Mouse (Mus musculus) small intestine, adult 2 months (tissue): Measurements from ENCODE around the gene Kif24. TPM values are rescaled to one million over a fixed set of nuclear protein-coding genes. Genes with fewer than 3 reads are reported as not detected.

Source experiments
- H3K27ac ChIP-seq: fragments of 200-500 bp; 2 replicates; pipeline ENCODE4 v1.5.1; 2012; ENCODE audit warnings: low read depth, low read length, control low read depth, inconsistent platforms; ENCODE audit not compliant: insufficient read depth
- H3K27me3 ChIP-seq: fragments of 200-500 bp; 2 replicates; pipeline ENCODE4 v1.6.1; 2012; ENCODE audit warnings: mild to moderate bottlenecking, moderate library complexity, low read length, inconsistent platforms; ENCODE audit not compliant: control insufficient read depth, insufficient read depth
- H3K36me3 ChIP-seq: fragments of 200-500 bp; 2 replicates; pipeline ENCODE4 v1.6.1; 2012; ENCODE audit warnings: mild to moderate bottlenecking, low read length, control low read depth, inconsistent platforms; ENCODE audit not compliant: control insufficient read depth, insufficient read depth
- H3K4me1 ChIP-seq: fragments of 200-500 bp; 2 replicates; pipeline ENCODE4 v1.6.1; 2012; ENCODE audit warnings: low read length, inconsistent platforms, mixed read lengths; ENCODE audit not compliant: control insufficient read depth, insufficient read depth, insufficient read length
- H3K4me3 ChIP-seq: fragments of 200-500 bp; 2 replicates; pipeline ENCODE4 v1.5.1; 2012; ENCODE audit warnings: low read depth, mild to moderate bottlenecking, control low read depth, inconsistent platforms, low read length, moderate library complexity
- CTCF ChIP-seq: fragments of 200-500 bp; IDR thresholded peaks from 2 replicates; pipeline ENCODE4 v1.5.1; 2012; ENCODE audit warnings: low read depth, mild to moderate bottlenecking, control low read depth, inconsistent platforms, low read length, moderate library complexity, mixed read lengths; ENCODE audit not compliant: insufficient replicate concordance, insufficient read length; ENCODE audit errors: extremely low read depth
- POLR2A ChIP-seq: fragments of 200-500 bp; IDR thresholded peaks from 2 replicates; pipeline ENCODE4 v1.6.1; 2012; ENCODE audit warnings: low read depth, mild to moderate bottlenecking, control low read depth, inconsistent platforms, low read length, moderate library complexity
- WGBS: fragments of 180-500 bp; shearing (Covaris S2); methylation state at CpG from one replicate; pipeline ENCODE4 v1.1.7; 2018; 5-methylcytosine and 5-hydroxymethylcytosine counted together
- polyA plus RNA-seq: library from polyadenylated mRNA; depleted of rRNA; stranded (reverse); fragments of >200 nt; gene quantifications from 2 replicates; pipeline ENCODE4 v1.2.3, GENCODE M21; 2012; rRNA removed

Gene Kif24
- polyA plus RNA-seq, result 0.62 and 1.1 TPM in 2 replicates

DNA sequence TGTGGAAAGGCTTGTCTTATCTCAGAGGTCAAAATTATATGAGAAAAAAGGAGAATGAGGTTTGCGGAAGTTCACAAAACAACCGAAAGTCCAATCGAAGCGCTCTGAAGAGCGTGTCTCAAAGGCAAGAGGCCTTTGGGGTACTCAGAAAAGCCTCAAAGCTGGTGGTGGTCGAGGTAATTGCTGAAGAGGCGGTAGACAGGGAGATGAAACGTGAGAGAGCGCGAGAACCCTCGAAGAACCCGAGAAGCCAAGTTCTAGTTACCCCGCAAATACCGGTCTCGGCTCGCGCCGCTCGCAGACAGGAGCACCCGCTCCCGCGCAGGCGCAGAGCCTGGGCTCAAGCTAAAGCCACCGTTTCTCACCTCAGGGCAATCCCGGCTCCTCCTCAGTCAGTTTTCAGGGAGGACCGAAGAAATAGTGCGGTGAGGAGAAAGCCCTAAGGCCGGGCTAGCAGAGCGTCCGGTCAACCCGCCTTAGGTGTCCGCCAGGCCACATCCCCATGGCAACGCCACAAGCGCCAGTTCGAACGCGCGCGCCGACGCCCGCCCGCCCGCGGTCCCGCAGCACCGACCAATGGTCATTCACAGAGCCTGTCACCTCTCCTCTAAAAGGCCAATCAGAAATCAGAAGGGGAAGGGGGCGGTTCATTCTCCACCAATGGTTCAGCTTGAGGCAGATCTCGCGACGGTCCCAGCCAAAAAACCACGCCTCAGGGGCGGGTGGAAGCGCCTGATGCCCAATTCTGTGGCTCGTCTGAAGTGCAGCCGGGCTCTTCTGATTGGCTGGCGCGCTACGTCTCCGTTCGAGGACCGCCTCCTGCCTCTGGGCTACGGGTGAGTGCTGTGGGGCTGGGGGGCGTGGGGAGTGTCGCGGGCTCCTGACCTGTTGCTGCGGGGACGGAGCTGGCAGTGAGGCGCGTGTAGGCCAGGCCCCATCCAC is at the start of gene Kif24, which contains the start of gene Nudt2:
Gene Kif24 (minus strand): TSS at position 543 of the 942 bp plus-strand sequence.
Gene Nudt2 (plus strand): TSS at position 807 of the 942 bp plus-strand sequence.
- no peaks in the 10 kb centered on the region for H3K36me3 ChIP-seq
- peak within 1 kb of the TSS; percentile 86 for H3K4me3 ChIP-seq
- TF ChIP-seq CTCF, result peak; percentile 18; the same call in 1 of the 2 replicates
- peak; percentile 36; the same call in 1 of the 2 replicates for TF ChIP-seq POLR2A
- no peaks in the 10 kb centered on the region for H3K27me3 ChIP-seq
- no peaks in the 10 kb centered on the region; the same call in 1 of the 2 replicates for H3K4me1 ChIP-seq
- H3K27ac ChIP-seq, result peak within 1 kb of the TSS; percentile 15; the same call in 1 of the 2 replicates
- WGBS, result under 1% methylated on average over 70 of the region's 70 CpGs

DNA sequence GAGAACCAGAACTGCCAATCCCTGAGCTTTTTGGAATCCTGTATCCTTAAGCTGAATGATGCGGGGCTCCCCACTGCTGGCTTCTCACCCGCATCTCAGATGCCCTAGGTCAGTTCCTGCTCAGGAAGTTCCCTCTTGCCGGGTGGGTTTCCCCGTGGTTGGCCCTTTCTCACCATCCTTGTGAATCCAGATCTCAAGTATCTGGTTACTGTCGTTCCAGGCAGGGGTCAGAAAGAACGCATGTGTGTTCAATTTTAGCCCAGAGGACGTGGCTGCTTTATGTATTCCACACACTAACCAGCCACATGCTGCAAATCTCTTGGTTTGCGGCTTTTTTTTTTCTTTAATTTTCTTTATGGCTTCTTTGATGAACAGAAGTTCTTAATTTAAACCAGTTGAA is 49.0 kb upstream of the Kif24 start:
- TF ChIP-seq POLR2A (no peak), CTCF (no peak)
- H3K27me3 ChIP-seq, result no peaks in the 10 kb centered on the region
- no peak overlapping the region for H3K27ac ChIP-seq
- 44% methylated on average over 8 of the region's 8 CpGs for WGBS
- peaks cover 4% of the 10 kb centered on the region; the same call in 1 of the 2 replicates for H3K4me1 ChIP-seq
- no peaks in the 10 kb centered on the region for H3K36me3 ChIP-seq
- H3K4me3 ChIP-seq, result no peak overlapping the region

DNA sequence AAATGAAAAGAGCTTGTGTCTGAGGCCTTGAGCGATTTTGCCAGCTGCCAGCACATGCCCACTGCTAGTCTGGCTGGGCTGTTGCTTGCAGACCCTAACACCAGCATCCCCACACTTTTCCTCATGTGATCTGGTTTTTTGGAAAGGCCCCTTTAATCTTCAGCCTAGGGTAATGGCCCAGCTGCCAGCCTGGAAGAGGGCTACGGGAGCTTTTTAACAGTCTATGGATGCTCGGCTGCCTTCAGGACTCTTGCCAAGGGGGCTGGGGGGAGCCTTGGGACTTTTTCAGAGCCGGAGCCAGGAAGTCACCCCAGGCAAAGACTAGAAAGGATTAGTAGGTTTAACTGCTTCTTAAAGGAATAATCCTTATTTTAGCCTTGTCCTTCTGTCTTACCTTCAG is 48.6 kb upstream of the Kif24 start:
- H3K4me1 ChIP-seq, result peaks cover under 1% of the 10 kb centered on the region; the same call in 1 of the 2 replicates
- WGBS, result 65% methylated on average over 4 of the region's 4 CpGs
- no peak overlapping the region for H3K4me3 ChIP-seq
- TF ChIP-seq POLR2A (no peak), CTCF (no peak)
- no peaks in the 10 kb centered on the region for H3K36me3 ChIP-seq
- no peaks in the 10 kb centered on the region for H3K27me3 ChIP-seq
- no peak overlapping the region for H3K27ac ChIP-seq

DNA sequence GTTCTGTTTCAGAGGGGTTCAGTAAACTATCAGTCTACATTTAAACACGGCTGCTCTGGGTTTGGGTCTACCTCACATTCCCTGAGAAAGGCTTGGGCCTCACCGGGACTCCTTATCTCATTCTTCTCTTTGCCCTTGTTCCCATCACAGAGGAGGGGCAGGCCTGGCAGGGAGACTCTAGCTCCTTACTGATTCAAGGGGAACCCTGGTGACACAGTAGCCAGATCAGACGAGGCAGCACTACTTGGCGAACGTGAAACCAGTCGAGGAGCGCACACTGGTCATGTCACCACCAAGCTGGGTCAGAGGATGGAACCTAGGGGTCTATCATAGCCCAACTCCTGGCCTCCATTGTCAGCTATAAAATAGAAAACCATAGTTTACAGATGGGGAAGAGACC is 43.3 kb upstream of the Kif24 start:
- TF ChIP-seq CTCF, result no peak
- TF ChIP-seq POLR2A, result no peak
- Histone ChIP-seq H3K36me3 (no peaks in the 10 kb centered on the region), H3K4me3 (no peak overlapping the region), H3K4me1 (peaks cover 10% of the 10 kb centered on the region; the same call in 1 of the 2 replicates), H3K27me3 (peaks cover 3% of the 10 kb centered on the region), H3K27ac (no peak overlapping the region)
- 56% methylated on average over 7 of the region's 7 CpGs for WGBS

DNA sequence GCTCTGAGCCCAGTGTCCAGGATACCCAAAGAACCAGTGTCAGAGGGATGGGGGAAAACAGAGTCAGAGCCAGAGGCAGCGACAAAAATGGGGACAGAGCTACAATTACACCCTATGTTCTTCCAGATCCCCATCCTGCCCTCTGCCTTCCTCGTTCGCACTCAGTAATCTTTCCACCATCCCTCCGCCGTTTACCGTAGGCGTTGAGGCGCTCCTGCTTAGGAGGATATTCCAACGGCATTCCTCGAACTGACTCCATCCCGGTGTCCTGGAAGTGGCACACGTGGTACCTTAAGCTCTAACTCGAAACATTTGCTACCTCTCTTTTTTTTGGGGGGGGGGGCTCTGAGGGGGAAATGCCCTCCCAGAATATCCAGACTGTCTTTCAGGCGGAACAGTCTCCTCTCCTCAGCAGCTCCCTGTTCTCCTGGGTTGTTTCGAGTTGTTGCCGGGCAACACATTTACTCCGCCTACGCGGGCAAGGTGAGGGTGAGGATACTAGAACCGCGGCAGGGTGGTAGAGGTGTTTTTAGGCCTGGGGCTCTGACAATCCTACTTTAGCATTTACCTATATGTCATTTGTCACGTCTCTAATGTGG is 42.7 kb upstream of the Kif24 start:
- WGBS, result 5% methylated on average over 22 of the region's 22 CpGs
- no peaks in the 10 kb centered on the region for H3K36me3 ChIP-seq
- H3K27ac ChIP-seq, result no peak overlapping the region
- TF ChIP-seq CTCF, result no peak
- TF ChIP-seq POLR2A, result no peak
- peaks cover 10% of the 10 kb centered on the region; the same call in 1 of the 2 replicates for H3K4me1 ChIP-seq
- peaks cover 3% of the 10 kb centered on the region for H3K27me3 ChIP-seq
- peak overlapping the region; percentile 67 for H3K4me3 ChIP-seq

DNA sequence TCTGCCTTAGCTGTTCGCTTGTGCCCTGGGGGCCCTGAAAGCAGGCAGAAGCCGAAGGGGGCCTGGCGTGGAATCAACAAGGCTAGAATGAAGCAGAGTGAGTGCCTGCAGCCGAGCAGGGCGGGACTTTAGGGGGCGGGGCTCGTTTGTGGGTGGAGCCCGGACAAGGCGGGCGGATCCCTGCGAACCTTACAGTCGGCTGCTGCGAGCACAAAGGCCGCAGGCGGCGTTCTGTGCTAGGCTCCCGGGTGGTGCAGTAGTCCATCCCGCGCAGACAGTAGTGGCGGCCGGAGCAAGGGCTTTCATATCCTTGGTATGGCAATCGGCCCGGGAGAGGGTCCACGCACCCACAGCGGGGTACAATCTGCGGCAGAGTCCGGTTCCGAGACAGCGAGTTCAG is 42.2 kb upstream of the Kif24 start:
- Histone ChIP-seq H3K27me3 (peaks cover 3% of the 10 kb centered on the region), H3K36me3 (no peaks in the 10 kb centered on the region), H3K4me1 (peaks cover 10% of the 10 kb centered on the region; the same call in 1 of the 2 replicates), H3K4me3 (peak overlapping the region; percentile 67), H3K27ac (no peak overlapping the region)
- TF ChIP-seq POLR2A, result no peak
- TF ChIP-seq CTCF, result no peak
- under 1% methylated on average over 29 of the region's 29 CpGs for WGBS

DNA sequence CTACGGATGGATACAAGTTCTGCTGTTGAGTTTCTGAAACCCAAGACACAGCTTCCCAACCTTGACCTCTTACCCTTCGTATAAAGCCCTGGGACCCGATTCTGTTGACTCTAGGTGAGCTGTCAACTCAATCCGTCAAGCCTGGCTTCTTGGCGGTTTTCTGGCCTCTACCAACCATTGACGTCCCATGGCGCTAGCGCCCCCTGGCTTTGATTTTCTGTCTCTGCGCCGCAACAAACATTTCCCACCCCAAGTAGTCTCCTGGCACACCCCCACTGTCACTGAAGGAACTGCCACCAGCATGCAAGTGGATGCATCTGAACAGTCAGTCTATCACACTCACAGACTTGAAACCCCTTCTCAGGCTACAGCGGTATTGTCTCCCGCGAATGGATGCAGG is 41.5 kb upstream of the Kif24 start:
- Histone ChIP-seq H3K4me1 (peaks cover 10% of the 10 kb centered on the region; the same call in 1 of the 2 replicates), H3K4me3 (no peak overlapping the region), H3K36me3 (no peaks in the 10 kb centered on the region), H3K27ac (no peak overlapping the region), H3K27me3 (peaks cover 3% of the 10 kb centered on the region)
- 11% methylated on average over 13 of the region's 13 CpGs for WGBS
- no peak for TF ChIP-seq POLR2A
- peak; percentile 76; the same call in 1 of the 2 replicates for TF ChIP-seq CTCF
